Mouse (Mus musculus) WW6 (cell line): ENCODE measurements around the gene Cldn34b1.
"Not testable (repeated sequence)": the region's sequence is repeated elsewhere in the genome, so short reads cannot be mapped to it uniquely, and the experiment has no call there.

Experiments used
- DNase-seq: peaks from one replicate; pipeline ENCODE4 v3.0.0-alpha.2; 2013; ENCODE audit warnings: low read depth, low spot score

Cldn34b1 gene

GRCm38 (mm10) chrX:154890167-154890566 is at the start of gene Cldn34b1:
TSS of gene Cldn34b1 (minus strand) at chrX:154890267.
- not testable (repeated sequence) for DNase-seq

- DNase-seq, result not testable (repeated sequence)
Measured at GRCm38 (mm10) chrX:154935887-154936286, 45.8 kb upstream of the Cldn34b1 start, which contains the start of gene Magea6. TSS of gene Magea6 (minus strand) at chrX:154935987.
